ENCODE assay signal across 8 mouse cellular contexts in genomic region chr14:25694569-25694897, GRCm38 (mm10). TPM values are rescaled to one million over a fixed set of nuclear protein-coding genes. Genes with fewer than 3 reads are reported as not detected.
A peak's percentile ranks its signal among the peaks of the same experiment; 100 is the strongest.
DNase-seq lines count a peak whose midpoint lies in the region; ATAC-seq and TF ChIP-seq lines count a peak whose summit lies in the region.

No protein-coding gene starts in this region.

- no peak for TF ChIP-seq POLR2A in CH12.LX (IDR thresholded peaks at IDR 0.05; ENCODE audit: low read depth, low read length)

- WGBS in forebrain, embryonic 15.5 days, result 2% methylated on average over 10 of the region's 10 CpGs
- WGBS in midbrain, embryonic 10.5 days, result under 1% methylated on average over 10 of the region's 10 CpGs

- no peak for TF ChIP-seq CTCF in CH12.LX (conservative IDR thresholded peaks at IDR 0.05 in 1 of 2, IDR thresholded peaks at IDR 0.05 in 1 of 2; ENCODE audit: low read depth in 2 of 2, low read length in 2 of 2)

- no peak for DNase-seq in CH12.LX (ENCODE audit: extremely low read depth)
- DNase-seq in MN1 (ENCODE audit: low spot score), result peak; percentile 28
- peak; percentile 63 for DNase-seq in kidney, postnatal 10 days
- no peak for DNase-seq in midbrain, embryonic 10.5 days (ENCODE audit: low spot score)
- DNase-seq in layer of hippocampus, postnatal 25 days (ENCODE audit: extremely low spot score in 1 of 2, low spot score in 1 of 2), result no peak
- no peak for DNase-seq in gastrocnemius, postnatal 36 days

- in situ Hi-C loops in CH12.LX (cut with MboI; ENCODE audit: low pct_ligation_motif_present, low pct_unique_long_range_greater_than_20kb, low sequenced_read_pairs), result loop anchor here (25.0 kb wide), 1 partner anchor 582 kb away; no protein-coding TSS in a partner anchor

- dilution Hi-C loops in CH12.LX (cut with MboI; ENCODE audit: extremely low pct_ligation_motif_present, extremely low pct_unique_long_range_greater_than_20kb, low sequenced_read_pairs), result no loop called here

- peak overlapping the region; percentile 87 to 94 (median 90) for H3K4me3 ChIP-seq in CH12.LX (replicated peaks in 1 of 3; ENCODE audit: low read depth in 2 of 3, low read length in 2 of 3, poor library complexity in 1 of 3)
- peak overlapping the region; percentile 96 for H3K4me3 ChIP-seq in forebrain, embryonic 15.5 days
- H3K4me3 ChIP-seq in midbrain, embryonic 10.5 days, result peak overlapping the region; percentile 93

- H3K27ac ChIP-seq in CH12.LX (ENCODE audit: insufficient read depth, low read depth), result no peak overlapping the region
- H3K27ac ChIP-seq in forebrain, embryonic 15.5 days (replicated peaks), result no peak overlapping the region
- peak overlapping the region; percentile 89 for H3K27ac ChIP-seq in midbrain, embryonic 10.5 days (replicated peaks)

- no peak for TF ChIP-seq EP300 in CH12.LX (IDR thresholded peaks at IDR 0.05; ENCODE audit: low read length)

- H3K9me3 ChIP-seq in CH12.LX (replicated peaks; ENCODE audit: low read length), result no peaks in the 10 kb centered on the region
- no peaks in the 10 kb centered on the region for H3K9me3 ChIP-seq in forebrain, embryonic 15.5 days
- H3K9me3 ChIP-seq in midbrain, embryonic 10.5 days (replicated peaks), result no peaks in the 10 kb centered on the region

- no peaks in the 10 kb centered on the region for H3K27me3 ChIP-seq in CH12.LX (replicated peaks)
- no peaks in the 10 kb centered on the region for H3K27me3 ChIP-seq in forebrain, embryonic 15.5 days
- H3K27me3 ChIP-seq in midbrain, embryonic 10.5 days (ENCODE audit: low read depth, poor library complexity, severe bottlenecking), result no peaks in the 10 kb centered on the region

- peaks cover 30 to 42% of the 10 kb centered on the region in 2 experiments for H3K36me3 ChIP-seq in CH12.LX (replicated peaks in 1 of 2; ENCODE audit: control insufficient read depth in 1 of 2, insufficient read depth in 1 of 2, low read length in 1 of 2)
- H3K36me3 ChIP-seq in forebrain, embryonic 15.5 days, result peaks cover 16% of the 10 kb centered on the region
- peaks cover 41% of the 10 kb centered on the region for H3K36me3 ChIP-seq in midbrain, embryonic 10.5 days

- H3K79me2 ChIP-seq in CH12.LX (replicated peaks; ENCODE audit: control insufficient read depth, extremely low read depth, insufficient read depth, poor library complexity, severe bottlenecking), result peaks cover 13% of the 10 kb centered on the region; the same call in 1 of the 2 replicates

- peak; percentile 32 for ATAC-seq in forebrain, embryonic 15.5 days (replicated peaks)
- ATAC-seq in frontal cortex, adult (ENCODE audit: low TSS enrichment), result no peak

- no peak for TF ChIP-seq RAD21 in CH12.LX (IDR thresholded peaks at IDR 0.05; ENCODE audit: low read depth, low read length)

- intact Hi-C loops in gastrocnemius, postnatal 36 days (cut with DNase I), result no loop called here

- peak overlapping the region; percentile 75 for H3K9ac ChIP-seq in CH12.LX (ENCODE audit: insufficient read depth, low read depth)
- peak overlapping the region; percentile 92 for H3K9ac ChIP-seq in forebrain, embryonic 15.5 days (replicated peaks)

- H3K4me2 ChIP-seq in CH12.LX (ENCODE audit: insufficient read depth, low read depth, poor library complexity, severe bottlenecking), result peak overlapping the region; percentile 71
- peak overlapping the region; percentile 96 for H3K4me2 ChIP-seq in forebrain, embryonic 15.5 days (replicated peaks)

- peaks cover 13 to 23% of the 10 kb centered on the region in 2 experiments for H3K4me1 ChIP-seq in CH12.LX (ENCODE audit: control insufficient read depth in 1 of 2, insufficient read depth in 2 of 2)
- H3K4me1 ChIP-seq in forebrain, embryonic 15.5 days, result peaks cover 22% of the 10 kb centered on the region
- H3K4me1 ChIP-seq in midbrain, embryonic 10.5 days, result peaks cover 31% of the 10 kb centered on the region

TF ChIP-seq in CH12.LX, 34 proteins besides CTCF, POLR2A, EP300 and RAD21:
- TF ChIP-seq NRF1 (IDR thresholded peaks at IDR 0.05; ENCODE audit: low read depth, low read length), result no peak
- TF ChIP-seq MXI1 (IDR thresholded peaks at IDR 0.05; ENCODE audit: low read depth, low read length), result peak; percentile 69; the same call in 1 of the 2 replicates
- TF ChIP-seq HCFC1 (IDR thresholded peaks at IDR 0.05; ENCODE audit: low read depth, low read length), result no peak
- TF ChIP-seq GABPA (IDR thresholded peaks at IDR 0.05; ENCODE audit: insufficient replicate concordance, low read depth, low read length), result no peak
- no peak for TF ChIP-seq JUN (IDR thresholded peaks at IDR 0.05; ENCODE audit: insufficient read depth, low read depth, low read length)
- no peak for TF ChIP-seq JUND (conservative IDR thresholded peaks at IDR 0.05; ENCODE audit: low read depth, low read length)
- no peak for TF ChIP-seq ZC3H11A (IDR thresholded peaks at IDR 0.05; ENCODE audit: low read depth, low read length)
- TF ChIP-seq BHLHE40 (IDR thresholded peaks at IDR 0.05; ENCODE audit: low read depth, low read length), result 0 out of 2 replicates have a peak, but pooled peaks have one; percentile 22
- TF ChIP-seq SIN3A (IDR thresholded peaks at IDR 0.05; ENCODE audit: low read length), result no peak
- no peak for TF ChIP-seq MAZ (IDR thresholded peaks at IDR 0.05; ENCODE audit: low read depth, low read length)
TF ChIP-seq in CH12.LX: peak in this region for 2.

RNA-seq across cellular contexts. Expression of gene Ppif, which starts 0.6 kb away (rescaled TPM):
- total RNA-seq in CH12.LX (2012; rRNA removed), result 29.1 and 38.3 TPM in 2 replicates
- 50.3 and 52.9 TPM in 2 replicates for total RNA-seq in CH12.LX (2014; rRNA removed)
- 99.3 and 106 TPM in 2 replicates for polyA plus RNA-seq in CH12.LX (2012; ENCODE audit: insufficient read length, low read depth)
- polyA plus RNA-seq in forebrain, embryonic 15.5 days (2015; fragmentation: Nextera tagmentation; extraction: Ambion mirVana), result 21.5 and 24.3 TPM in 2 replicates
- polyA plus RNA-seq in midbrain, embryonic 10.5 days (2016; fragmentation: Nextera tagmentation; extraction: Ambion mirVana), result 54.7 and 56.1 TPM in 2 replicates
- total RNA-seq in layer of hippocampus, postnatal 25 days (2021), result 10 to 100 TPM; 26.0 to 27.7 TPM
- 10 to 100 TPM; 31.8 to 36.5 TPM for total RNA-seq in gastrocnemius, postnatal 36 days (2021)

Comparison
In these comparisons a context has a peak if more than half of its experiments do, and no peak if none do; other contexts are left out.
1. DNase-seq: peak in MN1 (single experiment) and kidney, postnatal 10 days (single experiment); none in CH12.LX (single experiment), midbrain, embryonic 10.5 days (single experiment), layer of hippocampus, postnatal 25 days (0 of 2) and gastrocnemius, postnatal 36 days (0 of 2).
2. Peak in every context shown above with its lines, with median percentiles within 50 percentile points of each other: H3K4me3 ChIP-seq.